Mouse (Mus musculus) granulocyte monocyte progenitor cell, adult 5-6 weeks (primary cell): ENCODE measurements around the gene Gzmn. TPM values are rescaled to one million over a fixed set of nuclear protein-coding genes. Genes with fewer than 3 reads are reported as not detected.

Experiments used
- total RNA-seq, 2 experiments: library from RNA; stranded (forward) in 1 of 2; stranded (reverse) in 1 of 2; fragments of 200-712, 200-1000 nt in 1 of 2; fragments of >200 nt in 1 of 2; fragmentation: Nextera tagmentation in 1 of 2; gene quantifications; 2 replicates each; pipeline ENCODE4 v1.2.3; 2014 to 2017

The Gzmn gene
- total RNA-seq, 2 experiments from 2014 or later: not detected

Other genes with a start within 250 kb of the Gzmn start
- not detected in 2 replicates for gene Cma1, start 229.9 kb downstream of the Gzmn start, total RNA-seq (2014; fragmentation: Nextera tagmentation)
- 0.15 TPM in 1 of 2 replicates, not detected in the other for gene Cma1, start 229.9 kb downstream of the Gzmn start, total RNA-seq (2017)
- gene Cma2, start 223.6 kb downstream of the Gzmn start, total RNA-seq (2014; fragmentation: Nextera tagmentation): not detected in 2 replicates
- not detected in 2 replicates for gene Cma2, start 223.6 kb downstream of the Gzmn start, total RNA-seq (2017)
- not detected in 2 replicates for gene Mcpt1, start 156.6 kb downstream of the Gzmn start, total RNA-seq (2014; fragmentation: Nextera tagmentation)
- gene Mcpt1, start 156.6 kb downstream of the Gzmn start, total RNA-seq (2017): not detected in 2 replicates
- not detected in 2 replicates for gene Mcpt9, start 144.1 kb downstream of the Gzmn start, total RNA-seq (2014; fragmentation: Nextera tagmentation)
- gene Mcpt9, start 144.1 kb downstream of the Gzmn start, total RNA-seq (2017): not detected in 2 replicates
- not detected in 2 replicates for gene Mcpt2, start 132.6 kb downstream of the Gzmn start, total RNA-seq (2014; fragmentation: Nextera tagmentation)
- gene Mcpt2, start 132.6 kb downstream of the Gzmn start, total RNA-seq (2017): not detected in 2 replicates
- gene Mcpt4, start 112.3 kb downstream of the Gzmn start, total RNA-seq (2014; fragmentation: Nextera tagmentation): not detected in 2 replicates
- not detected in 2 replicates for gene Mcpt4, start 112.3 kb downstream of the Gzmn start, total RNA-seq (2017)
- gene Mcpt8, start 89.3 kb downstream of the Gzmn start, total RNA-seq (2014; fragmentation: Nextera tagmentation): 85.6 and 130 TPM in 2 replicates
- 31.0 and 50.8 TPM in 2 replicates for gene Mcpt8, start 89.3 kb downstream of the Gzmn start, total RNA-seq (2017)
- 2,198 and 2,270 TPM in 2 replicates for gene Ctsg, start 72.0 kb downstream of the Gzmn start, total RNA-seq (2014; fragmentation: Nextera tagmentation)
- gene Ctsg, start 72.0 kb downstream of the Gzmn start, total RNA-seq (2017): 4,568 and 5,380 TPM in 2 replicates
- not detected in 2 replicates for gene Gzme, start 54.0 kb downstream of the Gzmn start, total RNA-seq (2014; fragmentation: Nextera tagmentation)
- not detected in 2 replicates for gene Gzme, start 54.0 kb downstream of the Gzmn start, total RNA-seq (2017)
- gene Gzmd, start 42.0 kb downstream of the Gzmn start, total RNA-seq (2014; fragmentation: Nextera tagmentation): not detected in 2 replicates
- not detected in 2 replicates for gene Gzmd, start 42.0 kb downstream of the Gzmn start, total RNA-seq (2017)
- gene Gzmg, start 15.0 kb downstream of the Gzmn start, total RNA-seq (2014; fragmentation: Nextera tagmentation): not detected in 2 replicates
- not detected in 2 replicates for gene Gzmg, start 15.0 kb downstream of the Gzmn start, total RNA-seq (2017)
- gene Gzmf, start 36.8 kb upstream of the Gzmn start, total RNA-seq (2014; fragmentation: Nextera tagmentation): not detected in 2 replicates
- gene Gzmf, start 36.8 kb upstream of the Gzmn start, total RNA-seq (2017): not detected in 2 replicates
- not detected in 2 replicates for gene Gzmc, start 60.1 kb upstream of the Gzmn start, total RNA-seq (2014; fragmentation: Nextera tagmentation)
- gene Gzmc, start 60.1 kb upstream of the Gzmn start, total RNA-seq (2017): not detected in 2 replicates
- 2.1 and 7.8 TPM in 2 replicates for gene Gzmb, start 87.7 kb upstream of the Gzmn start, total RNA-seq (2014; fragmentation: Nextera tagmentation)
- 0.34 and 2.4 TPM in 2 replicates for gene Gzmb, start 87.7 kb upstream of the Gzmn start, total RNA-seq (2017)
- gene Atp12a, start 190.5 kb upstream of the Gzmn start, total RNA-seq (2014; fragmentation: Nextera tagmentation): not detected in 2 replicates
- not detected in 2 replicates for gene Atp12a, start 190.5 kb upstream of the Gzmn start, total RNA-seq (2017)
- gene Rnf17, start 228.0 kb upstream of the Gzmn start, total RNA-seq (2014; fragmentation: Nextera tagmentation): 0.67 and 4.1 TPM in 2 replicates
- 2.4 and 4.1 TPM in 2 replicates for gene Rnf17, start 228.0 kb upstream of the Gzmn start, total RNA-seq (2017)